Mouse (Mus musculus) embryonic facial prominence, embryonic 12.5 days (tissue): ENCODE results near the gene Nrip3. TPM values are rescaled to one million over a fixed set of nuclear protein-coding genes. Genes with fewer than 3 reads are reported as not detected.

ENCODE experiments used
- ATAC-seq: fragments of 200-750 bp; cut with Nextera tagmentation; 2 replicates; pipeline ENCODE4 v1.8.0; 2017; ENCODE audit not compliant: insufficient number of reproducible peaks, insufficient read depth, low FRiP score, low TSS enrichment
- H3K27ac ChIP-seq: fragments of 300-500 bp; sonication (generic); 2 replicates; pipeline ENCODE4 v1.5.1; 2016; ENCODE audit warnings: mild to moderate bottlenecking
- H3K27me3 ChIP-seq: fragments of 300-500 bp; sonication (generic); 2 replicates; pipeline ENCODE4 v1.6.1; 2016; ENCODE audit warnings: mild to moderate bottlenecking, moderate library complexity
- H3K36me3 ChIP-seq: fragments of 300-500 bp; sonication (generic); 2 replicates; pipeline ENCODE4 v1.6.1; 2016; ENCODE audit warnings: mild to moderate bottlenecking
- H3K4me1 ChIP-seq: fragments of 300-500 bp; sonication (generic); 2 replicates; pipeline ENCODE4 v1.6.1; 2016
- H3K4me2 ChIP-seq: fragments of 300-500 bp; sonication (generic); replicated peaks from 2 replicates; pipeline ENCODE4 v1.6.1; 2016; ENCODE audit warnings: mild to moderate bottlenecking, moderate library complexity
- H3K4me3 ChIP-seq: fragments of 300-500 bp; sonication (generic); 2 replicates; pipeline ENCODE4 v1.5.1; 2016; ENCODE audit warnings: mild to moderate bottlenecking
- H3K9ac ChIP-seq: fragments of 300-500 bp; sonication (generic); 2 replicates; pipeline ENCODE4 v1.6.1; 2016; ENCODE audit warnings: mild to moderate bottlenecking, moderate library complexity
- H3K9me3 ChIP-seq: fragments of 300-500 bp; sonication (generic); 2 replicates; pipeline ENCODE4 v1.6.1; 2016; ENCODE audit warnings: mild to moderate bottlenecking, moderate library complexity
- WGBS: fragments of 180-500 bp; shearing (Covaris S2); methylation state at CpG from one replicate; pipeline ENCODE4 v1.1.7; 2016; 5-methylcytosine and 5-hydroxymethylcytosine counted together
- polyA plus RNA-seq: library from polyadenylated mRNA; unstranded; fragments of >200 nt; fragmentation: Nextera tagmentation; extraction: Ambion mirVana; gene quantifications from 2 replicates; pipeline ENCODE4 v1.2.1, GENCODE M21; 2016

Nrip3 gene
- polyA plus RNA-seq, 1 experiment from 2014 or later: 0.58 TPM

GRCm38 (mm10) chr7:109764009-109764408, 17.8 kb downstream of the Nrip3 start:
- no peak overlapping the region for H3K4me2 ChIP-seq
- ATAC-seq: no peak
- no peaks in the 10 kb centered on the region for H3K4me1 ChIP-seq
- H3K9me3 ChIP-seq: no peaks in the 10 kb centered on the region
- H3K36me3 ChIP-seq: no peaks in the 10 kb centered on the region
- WGBS: 72% methylated on average over 2 of the region's 2 CpGs
- H3K27me3 ChIP-seq: no peaks in the 10 kb centered on the region
- H3K27ac ChIP-seq: no peak overlapping the region
- no peak overlapping the region for H3K4me3 ChIP-seq
- H3K9ac ChIP-seq: no peak overlapping the region

- H3K9me3 ChIP-seq: no peaks in the 10 kb centered on the region
- peaks cover 6% of the 10 kb centered on the region for H3K4me1 ChIP-seq
- no peak overlapping the region for H3K27ac ChIP-seq
- WGBS: 88% methylated on average over 3 of the region's 3 CpGs
- H3K36me3 ChIP-seq: no peaks in the 10 kb centered on the region
- no peak overlapping the region for H3K4me3 ChIP-seq
- no peak for ATAC-seq
- H3K27me3 ChIP-seq: no peaks in the 10 kb centered on the region
- no peak overlapping the region for H3K4me2 ChIP-seq
- no peak overlapping the region for H3K9ac ChIP-seq
Measured at GRCm38 (mm10) chr7:109756291-109756690, 25.5 kb downstream of the Nrip3 start.

GRCm38 (mm10) chr7:109754034-109754433, 27.8 kb downstream of the Nrip3 start:
- no peaks in the 10 kb centered on the region for H3K36me3 ChIP-seq
- 87% methylated on average over 8 of the region's 8 CpGs for WGBS

GRCm38 (mm10) chr7:109752008-109752925, 29.6 kb downstream of the Nrip3 start, which contains the start of gene Tmem9b:
Tmem9b (minus strand) TSS chr7:109752875.
- peak; percentile 80 for ATAC-seq
- Histone ChIP-seq H3K4me1 (peaks cover 6% of the 10 kb centered on the region), H3K4me2 (peak within 1 kb of the TSS; percentile 80), H3K9ac (peak within 1 kb of the TSS; percentile 81), H3K9me3 (no peaks in the 10 kb centered on the region), H3K27ac (peak within 1 kb of the TSS; percentile 61), H3K27me3 (no peaks in the 10 kb centered on the region), H3K36me3 (no peaks in the 10 kb centered on the region), H3K4me3 (peak within 1 kb of the TSS; percentile 79)
- WGBS: under 1% methylated on average over 74 of the region's 74 CpGs

More at GRCm38 (mm10) chr7:109754034-109754433, 27.8 kb downstream of the Nrip3 start:
- H3K4me3 ChIP-seq: no peak overlapping the region
- H3K9me3 ChIP-seq: no peaks in the 10 kb centered on the region
- no peak overlapping the region for H3K9ac ChIP-seq
- H3K4me2 ChIP-seq: no peak overlapping the region
- ATAC-seq: no peak
- no peak overlapping the region for H3K27ac ChIP-seq
- H3K4me1 ChIP-seq: peaks cover 6% of the 10 kb centered on the region
- H3K27me3 ChIP-seq: no peaks in the 10 kb centered on the region

- peak overlapping the region; percentile 61; the same call in 1 of the 2 replicates for H3K27ac ChIP-seq
- peak; percentile 63; the same call in 1 of the 2 replicates for ATAC-seq
Measured at GRCm38 (mm10) chr7:109751427-109752007, 30.3 kb downstream of the Nrip3 start.

GRCm38 (mm10) chr7:109747747-109748146, 34.1 kb downstream of the Nrip3 start:
- ATAC-seq: no peak
- H3K9me3 ChIP-seq: no peaks in the 10 kb centered on the region
- peaks cover under 1% of the 10 kb centered on the region for H3K4me1 ChIP-seq
- H3K9ac ChIP-seq: no peak overlapping the region
- H3K4me3 ChIP-seq: no peak overlapping the region
- H3K27ac ChIP-seq: no peak overlapping the region
- H3K4me2 ChIP-seq: no peak overlapping the region
- H3K36me3 ChIP-seq: peaks cover 10% of the 10 kb centered on the region; the same call in 1 of the 2 replicates
- no peaks in the 10 kb centered on the region for H3K27me3 ChIP-seq
- WGBS: 62% methylated on average over 1 of the region's 1 CpGs

More at GRCm38 (mm10) chr7:109751427-109752007, 30.3 kb downstream of the Nrip3 start:
- H3K36me3 ChIP-seq: no peaks in the 10 kb centered on the region
- H3K27me3 ChIP-seq: no peaks in the 10 kb centered on the region
- H3K9me3 ChIP-seq: no peaks in the 10 kb centered on the region
- H3K9ac ChIP-seq: peak overlapping the region; percentile 81
- H3K4me1 ChIP-seq: peaks cover 6% of the 10 kb centered on the region
- peak overlapping the region; percentile 80 for H3K4me2 ChIP-seq
- peak overlapping the region; percentile 79 for H3K4me3 ChIP-seq
- WGBS: 4% methylated on average over 13 of the region's 13 CpGs

- Histone ChIP-seq H3K27me3 (no peaks in the 10 kb centered on the region), H3K4me1 (no peaks in the 10 kb centered on the region), H3K9me3 (no peaks in the 10 kb centered on the region), H3K36me3 (peaks cover 21% of the 10 kb centered on the region), H3K9ac (no peak overlapping the region), H3K4me2 (no peak overlapping the region), H3K4me3 (no peak overlapping the region), H3K27ac (no peak overlapping the region)
- no peak for ATAC-seq
- WGBS: 85% methylated on average over 4 of the region's 4 CpGs
Measured at GRCm38 (mm10) chr7:109741703-109742102, 40.1 kb downstream of the Nrip3 start.

GRCm38 (mm10) chr7:109741060-109741459, 40.8 kb downstream of the Nrip3 start:
- 91% methylated on average over 1 of the region's 1 CpGs for WGBS
- H3K27ac ChIP-seq: no peak overlapping the region
- H3K9me3 ChIP-seq: no peaks in the 10 kb centered on the region
- no peaks in the 10 kb centered on the region for H3K27me3 ChIP-seq
- no peaks in the 10 kb centered on the region for H3K4me1 ChIP-seq
- no peak overlapping the region for H3K4me2 ChIP-seq
- no peak overlapping the region for H3K4me3 ChIP-seq
- H3K9ac ChIP-seq: no peak overlapping the region
- ATAC-seq: no peak
- peaks cover 24% of the 10 kb centered on the region for H3K36me3 ChIP-seq

GRCm38 (mm10) chr7:109739822-109740370, 41.9 kb downstream of the Nrip3 start:
- ATAC-seq: no peak
- no peak overlapping the region for H3K27ac ChIP-seq
- no peak overlapping the region for H3K9ac ChIP-seq
- no peaks in the 10 kb centered on the region for H3K4me1 ChIP-seq
- peaks cover 25% of the 10 kb centered on the region for H3K36me3 ChIP-seq
- no peaks in the 10 kb centered on the region for H3K9me3 ChIP-seq
- H3K4me3 ChIP-seq: no peak overlapping the region
- WGBS: 74% methylated on average over 5 of the region's 5 CpGs
- H3K27me3 ChIP-seq: no peaks in the 10 kb centered on the region
- no peak overlapping the region for H3K4me2 ChIP-seq

- no peak overlapping the region for H3K4me3 ChIP-seq
- H3K27ac ChIP-seq: no peak overlapping the region
- WGBS: 86% methylated on average over 4 of the region's 4 CpGs
- no peaks in the 10 kb centered on the region for H3K27me3 ChIP-seq
- no peak overlapping the region for H3K4me2 ChIP-seq
- no peak overlapping the region for H3K9ac ChIP-seq
- no peak for ATAC-seq
- H3K36me3 ChIP-seq: peaks cover 7% of the 10 kb centered on the region
- H3K9me3 ChIP-seq: no peaks in the 10 kb centered on the region
- H3K4me1 ChIP-seq: peaks cover 12% of the 10 kb centered on the region
Measured at GRCm38 (mm10) chr7:109734806-109735205, 47.0 kb downstream of the Nrip3 start.

GRCm38 (mm10) chr7:109731626-109732025, 50.2 kb downstream of the Nrip3 start, which contains the start of gene Ascl3:
Ascl3 (minus strand) TSS chr7:109731726.
- no peak within 1 kb of the TSS for H3K27ac ChIP-seq
- peaks cover 13% of the 10 kb centered on the region for H3K4me1 ChIP-seq
- H3K4me3 ChIP-seq: no peak within 1 kb of the TSS
- H3K9ac ChIP-seq: no peak within 1 kb of the TSS
- H3K27me3 ChIP-seq: no peaks in the 10 kb centered on the region
- peaks cover 7% of the 10 kb centered on the region for H3K36me3 ChIP-seq
- H3K9me3 ChIP-seq: no peaks in the 10 kb centered on the region
- WGBS: 81% methylated on average over 5 of the region's 5 CpGs
- no peak within 1 kb of the TSS for H3K4me2 ChIP-seq
- no peak for ATAC-seq
